Mouse (Mus musculus) limb, embryonic 11.5 days (tissue): ENCODE measurements around the gene Qrich1. TPM values are rescaled to one million over a fixed set of nuclear protein-coding genes. Genes with fewer than 3 reads are reported as not detected.

ENCODE experiments used
- ATAC-seq: fragments of 200-750 bp; cut with Nextera tagmentation; 2 replicates; pipeline ENCODE4 v1.8.0; 2017; ENCODE audit warnings: low read depth; ENCODE audit not compliant: insufficient number of reproducible peaks, low FRiP score, low TSS enrichment
- DNase-seq: peaks from one replicate; pipeline ENCODE4 v3.0.0-alpha.2; 2015; ENCODE audit warnings: low spot score
- H3K27ac ChIP-seq: fragments of 300-500 bp; sonication (generic); replicated peaks from 2 replicates; pipeline ENCODE4 v1.5.1; 2014; ENCODE audit warnings: low read depth, mild to moderate bottlenecking, low read length
- H3K27me3 ChIP-seq: fragments of 300-500 bp; sonication (generic); 2 replicates; pipeline ENCODE4 v1.6.1; 2014; ENCODE audit warnings: mild to moderate bottlenecking, low read length, mixed read lengths; ENCODE audit not compliant: control insufficient read depth, insufficient read depth
- H3K36me3 ChIP-seq: fragments of 300-500 bp; sonication (generic); 2 replicates; pipeline ENCODE4 v1.6.1; 2014; ENCODE audit warnings: mild to moderate bottlenecking, low read length, moderate library complexity, mixed read lengths; ENCODE audit not compliant: control insufficient read depth, insufficient read depth
- H3K4me1 ChIP-seq: fragments of 300-500 bp; sonication (generic); 2 replicates; pipeline ENCODE4 v1.6.1; 2014; ENCODE audit warnings: low read length, mixed read lengths; ENCODE audit not compliant: control insufficient read depth, insufficient read depth
- H3K4me2 ChIP-seq: fragments of 300-500 bp; sonication (generic); 2 replicates; pipeline ENCODE4 v1.6.1; 2014; ENCODE audit warnings: low read depth, mild to moderate bottlenecking, moderate library complexity; ENCODE audit not compliant: severe bottlenecking
- H3K4me3 ChIP-seq: fragments of 300-500 bp; sonication (generic); 2 replicates; pipeline ENCODE4 v1.5.1; 2014; ENCODE audit warnings: low read depth, low read length
- H3K9ac ChIP-seq: fragments of 300-500 bp; sonication (generic); 2 replicates; pipeline ENCODE4 v1.6.1; 2014; ENCODE audit warnings: mild to moderate bottlenecking, low read length
- H3K9me3 ChIP-seq: fragments of 300-500 bp; sonication (generic); 2 replicates; pipeline ENCODE4 v1.6.1; 2016; ENCODE audit warnings: low read length; ENCODE audit not compliant: control insufficient read depth
- WGBS: fragments of 180-500 bp; shearing (Covaris S2); extraction: QIAGEN DNeasy Blood & Tissue Kit; methylation state at CpG from one replicate; pipeline ENCODE4 v1.1.7; 2014; 5-methylcytosine and 5-hydroxymethylcytosine counted together
- polyA plus RNA-seq: library from polyadenylated mRNA; unstranded; fragments of >200 nt; fragmentation: Nextera tagmentation; extraction: Ambion mirVana; gene quantifications from 2 replicates; pipeline ENCODE4 v1.2.1, GENCODE M21; 2014

The Qrich1 gene
- polyA plus RNA-seq, 1 experiment from 2014 or later = 164 TPM

- Histone ChIP-seq H3K9ac (no peak overlapping the region), H3K27ac (no peak overlapping the region; the same call in 1 of the 2 replicates), H3K4me1 (peaks cover 15% of the 10 kb centered on the region), H3K9me3 (no peaks in the 10 kb centered on the region), H3K4me2 (no peak overlapping the region), H3K27me3 (no peaks in the 10 kb centered on the region), H3K36me3 (peaks cover 27% of the 10 kb centered on the region; the same call in 1 of the 2 replicates), H3K4me3 (no peak overlapping the region)
- DNase-seq = no peak
- 94% methylated on average over 20 of the region's 20 CpGs for WGBS
- ATAC-seq = no peak
These were observed 27.4 kb upstream of the Qrich1 start for GRCm38 (mm10) chr9:108489215-108489614.

- H3K36me3 ChIP-seq = peaks cover 33% of the 10 kb centered on the region
- peak overlapping the region; percentile 88 for H3K4me2 ChIP-seq
- peaks cover 15% of the 10 kb centered on the region for H3K4me1 ChIP-seq
- peak; percentile 24 for ATAC-seq
- H3K4me3 ChIP-seq = peak overlapping the region; percentile 85
- H3K9me3 ChIP-seq = no peaks in the 10 kb centered on the region
- DNase-seq = peak; percentile 23
- WGBS = 69% methylated on average over 26 of the region's 26 CpGs
- peak overlapping the region; percentile 82 for H3K9ac ChIP-seq
- peak overlapping the region; percentile 92 for H3K27ac ChIP-seq
- H3K27me3 ChIP-seq = no peaks in the 10 kb centered on the region
These were observed 26.7 kb upstream of the Qrich1 start for GRCm38 (mm10) chr9:108489702-108490558.

GRCm38 (mm10) chr9:108490559-108491285, 25.9 kb upstream of the Qrich1 start, which contains the start of gene Usp19:
Gene Usp19, plus strand, starts transcription at chr9:108490602.
- H3K4me2 ChIP-seq = peak within 1 kb of the TSS; percentile 88
- no peaks in the 10 kb centered on the region for H3K27me3 ChIP-seq
- ATAC-seq = peak; percentile 90
- WGBS = under 1% methylated on average over 69 of the region's 69 CpGs
- H3K9ac ChIP-seq = peak within 1 kb of the TSS; percentile 82
- peak within 1 kb of the TSS; percentile 85 for H3K4me3 ChIP-seq
- peak; percentile 97 for DNase-seq
- peaks cover 15% of the 10 kb centered on the region for H3K4me1 ChIP-seq
- peak within 1 kb of the TSS; percentile 92 for H3K27ac ChIP-seq
- no peaks in the 10 kb centered on the region for H3K9me3 ChIP-seq
- H3K36me3 ChIP-seq = peaks cover 36% of the 10 kb centered on the region

DNA sequence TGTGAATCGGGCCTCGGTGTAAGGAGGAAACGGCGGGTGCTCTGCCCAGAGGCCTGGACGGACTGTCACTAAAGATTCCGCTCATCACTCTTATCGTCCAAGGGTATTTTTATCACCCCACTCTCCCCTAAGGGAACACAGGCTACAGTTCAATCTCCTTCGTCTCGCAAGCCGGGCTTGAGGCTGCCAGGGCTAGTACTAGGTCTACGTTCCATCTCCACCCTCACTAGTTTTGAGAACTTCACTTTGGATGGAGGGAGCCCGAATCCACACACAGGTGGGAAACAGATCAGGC, 25.4 kb upstream of the Qrich1 start:
- H3K4me3 ChIP-seq = peak overlapping the region; percentile 85
- H3K27me3 ChIP-seq = no peaks in the 10 kb centered on the region
- H3K9me3 ChIP-seq = no peaks in the 10 kb centered on the region
- DNase-seq (no peak), ATAC-seq (no peak)
- H3K4me1 ChIP-seq = peaks cover 15% of the 10 kb centered on the region
- H3K36me3 ChIP-seq = peaks cover 40% of the 10 kb centered on the region
- H3K27ac ChIP-seq = peak overlapping the region; percentile 92; the same call in 1 of the 2 replicates
- peak overlapping the region; percentile 82 for H3K9ac ChIP-seq
- H3K4me2 ChIP-seq = peak overlapping the region; percentile 88
- WGBS = 17% methylated on average over 12 of the region's 12 CpGs

DNA sequence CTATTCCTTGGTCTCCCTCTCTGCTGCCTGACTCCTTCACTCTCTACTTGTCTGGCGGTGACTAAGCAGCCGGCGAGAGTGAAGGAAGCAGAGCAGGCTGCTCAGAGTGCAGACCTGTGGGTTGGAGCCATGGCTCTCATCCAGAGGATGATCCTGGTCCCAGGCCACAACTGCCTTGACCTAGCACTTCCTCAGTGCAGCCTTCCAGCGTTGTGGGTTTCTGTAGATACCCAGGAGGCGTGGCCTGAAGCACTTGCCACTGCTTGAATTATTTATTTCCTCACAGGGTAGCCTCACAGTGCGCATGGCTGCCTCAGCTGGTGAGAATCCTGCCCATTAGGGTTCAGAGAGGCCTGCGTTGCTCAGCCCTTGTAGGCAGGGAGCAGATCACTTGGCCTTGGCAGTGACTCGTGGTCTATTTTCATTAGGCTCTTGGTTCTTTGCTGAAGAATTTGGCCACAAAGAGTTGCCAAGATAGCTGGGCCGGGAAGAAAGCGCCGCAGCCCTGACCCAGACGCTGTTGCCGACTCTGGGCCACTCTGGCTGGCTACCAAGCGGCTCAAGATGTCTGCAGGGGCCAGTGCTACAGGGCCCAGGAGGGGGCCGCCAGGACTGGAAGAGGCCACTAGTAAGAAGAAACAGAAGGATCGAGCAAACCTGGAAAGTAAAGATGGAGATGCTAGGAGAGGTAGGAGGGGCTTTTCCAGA, 24.4 kb upstream of the Qrich1 start:
- peak overlapping the region; percentile 85 for H3K4me3 ChIP-seq
- WGBS = 89% methylated on average over 16 of the region's 16 CpGs

GRCm38 (mm10) chr9:108493246-108493645, 23.4 kb upstream of the Qrich1 start:
- Histone ChIP-seq H3K4me2 (no peak overlapping the region), H3K9me3 (no peaks in the 10 kb centered on the region), H3K9ac (no peak overlapping the region), H3K4me3 (no peak overlapping the region), H3K27ac (no peak overlapping the region), H3K36me3 (peaks cover 46% of the 10 kb centered on the region), H3K27me3 (no peaks in the 10 kb centered on the region), H3K4me1 (peaks cover 15% of the 10 kb centered on the region)
- DNase-seq = no peak
- ATAC-seq = no peak
- 98% methylated on average over 8 of the region's 8 CpGs for whole genome bisulfite sequencing

More for the DNA sequence above, 24.4 kb upstream of the Qrich1 start:
- Histone ChIP-seq H3K27me3 (no peaks in the 10 kb centered on the region), H3K27ac (0 out of 2 replicates have a peak overlapping the region, but pooled peaks have one; percentile 8), H3K4me1 (peaks cover 15% of the 10 kb centered on the region), H3K9ac (peak overlapping the region; percentile 82; the same call in 1 of the 2 replicates), H3K4me2 (peak overlapping the region; percentile 88), H3K9me3 (no peaks in the 10 kb centered on the region), H3K36me3 (peaks cover 40% of the 10 kb centered on the region)
- no peak for DNase-seq
- ATAC-seq = no peak

- Histone ChIP-seq H3K9me3 (no peaks in the 10 kb centered on the region), H3K9ac (no peak overlapping the region), H3K4me2 (no peak overlapping the region), H3K4me1 (peaks cover 15% of the 10 kb centered on the region), H3K36me3 (peaks cover 53% of the 10 kb centered on the region), H3K4me3 (no peak overlapping the region), H3K27ac (no peak overlapping the region), H3K27me3 (no peaks in the 10 kb centered on the region)
- 95% methylated on average over 19 of the region's 19 CpGs for WGBS
- DNase-seq (no peak), ATAC-seq (no peak)
These were observed 22.3 kb upstream of the Qrich1 start for GRCm38 (mm10) chr9:108494146-108494825.
